Mouse (Mus musculus): ENCODE results near the gene Sgms2.
A peak's percentile ranks its signal among the peaks of the same experiment; 100 is the strongest.

Gene Sgms2

DNA sequence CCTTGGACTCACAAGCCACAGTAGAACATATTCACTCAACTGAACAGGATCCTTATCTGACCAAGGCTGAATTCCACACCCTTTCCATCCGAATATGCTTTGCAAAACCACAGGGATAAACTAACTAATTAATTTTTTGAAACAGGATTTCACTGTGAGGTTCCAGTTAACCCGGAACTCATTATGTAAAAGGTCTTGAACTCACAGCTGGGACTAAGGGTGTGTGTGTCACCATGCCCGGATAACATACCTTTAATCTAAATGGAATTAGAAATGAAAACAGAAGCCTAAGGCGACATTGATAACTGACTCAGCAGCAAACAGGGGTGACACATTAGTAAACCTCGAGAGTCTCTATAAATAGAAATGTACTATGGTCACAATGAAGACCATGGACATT lies 5.8 kb downstream of the Sgms2 start:
- no peak for DNase-seq

DNA sequence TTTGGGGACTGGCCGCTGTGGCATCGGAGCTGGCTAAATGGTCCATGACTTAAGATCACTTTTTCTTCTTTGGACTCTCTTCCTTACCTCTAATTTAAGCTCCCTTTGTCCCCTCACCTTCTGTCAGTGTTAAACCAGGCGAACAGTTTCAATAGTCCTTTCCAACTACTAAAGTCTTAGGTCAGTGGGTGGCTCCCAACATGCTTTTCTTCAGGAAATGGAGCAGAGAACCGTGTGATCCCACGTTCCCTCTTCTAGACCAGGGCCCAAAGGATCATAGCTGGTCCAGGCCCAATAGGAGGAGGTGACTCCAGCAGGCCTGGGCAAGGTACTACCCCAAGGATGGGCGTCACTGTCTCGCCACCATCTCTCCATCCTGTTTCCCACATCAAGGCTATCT lies 7.6 kb downstream of the Sgms2 start:
- no peak for DNase-seq

DNA sequence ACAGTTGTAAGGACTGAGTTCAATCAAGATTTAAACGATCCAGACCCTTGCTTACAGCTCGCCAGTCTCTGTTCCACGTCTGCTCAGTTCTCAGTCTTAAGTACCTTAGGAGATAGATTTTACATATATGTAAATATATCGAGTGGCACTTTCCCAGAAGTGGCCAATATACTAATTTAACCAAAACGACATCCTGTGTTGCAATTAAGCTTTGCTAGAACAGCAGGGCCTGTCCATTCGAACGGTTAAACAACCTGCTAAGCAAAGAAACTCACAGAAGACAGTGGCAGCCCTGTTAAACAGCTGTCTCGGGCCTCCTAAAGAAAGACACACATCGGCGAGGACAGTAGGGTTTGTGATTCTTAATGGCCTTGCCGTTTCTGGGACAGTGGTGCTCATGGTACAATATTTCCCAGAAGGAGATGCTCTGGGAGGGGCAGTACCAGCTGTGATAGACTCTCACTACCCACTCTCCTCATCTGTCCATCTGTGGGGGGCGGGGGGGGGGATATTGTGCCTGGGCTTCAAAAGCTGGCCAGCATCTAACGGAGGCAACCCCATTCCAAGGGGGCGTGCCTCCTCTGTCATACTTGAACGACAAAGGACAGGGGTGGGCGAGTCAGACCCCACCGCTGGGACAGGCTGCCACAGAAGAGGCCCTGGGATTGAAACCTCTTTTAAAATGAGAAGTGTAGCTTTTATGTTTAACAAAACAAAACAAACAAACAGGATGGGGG lies 9.1 kb downstream of the Sgms2 start:
- no peak for DNase-seq

DNA sequence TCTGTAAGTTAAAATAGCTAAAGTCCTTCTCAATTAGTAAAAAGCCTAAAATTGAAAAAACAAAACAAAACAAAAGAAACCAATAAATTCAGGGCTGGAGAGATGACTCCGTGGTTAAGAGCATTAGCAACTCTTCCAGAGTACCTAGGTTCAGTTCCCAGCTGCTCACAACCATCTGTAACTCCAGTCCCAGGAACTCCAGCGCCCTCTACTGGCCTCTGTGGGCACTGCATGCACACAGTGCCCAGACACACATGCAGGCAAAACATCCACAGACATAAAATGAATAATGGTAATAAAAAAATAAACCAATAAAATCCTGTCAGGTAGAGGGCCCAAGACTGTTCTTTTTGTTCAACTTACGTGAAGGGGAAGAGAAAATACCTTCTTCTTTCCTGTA lies 10.6 kb downstream of the Sgms2 start:
- no peak for DNase-seq

- no peak for DNase-seq
Measured at GRCm38 (mm10) chr3:131479415-131479814, 11.8 kb downstream of the Sgms2 start.

- no peak for DNase-seq
Measured at GRCm38 (mm10) chr3:131476002-131476401, 15.2 kb downstream of the Sgms2 start.

DNA sequence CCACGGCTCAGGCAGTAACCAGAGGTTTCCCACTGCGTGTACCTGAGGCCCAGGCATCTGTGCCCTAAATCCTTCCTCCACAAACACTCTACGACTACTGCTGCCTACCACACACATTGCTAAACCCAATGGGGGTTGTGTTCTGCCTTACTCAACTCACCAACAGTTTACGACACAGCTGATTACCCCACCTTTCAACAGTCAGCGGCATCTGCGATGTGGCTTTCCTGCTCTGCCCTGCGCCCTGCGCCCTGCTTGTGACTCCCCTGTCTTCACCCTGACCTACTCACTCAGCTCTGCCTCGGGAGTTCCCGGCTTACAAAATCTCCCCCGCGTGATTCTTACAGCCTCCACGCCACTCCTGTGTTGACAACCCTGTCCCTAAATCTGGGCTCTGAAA lies 16.7 kb downstream of the Sgms2 start:
- DNase-seq = peak; percentile 24

DNA sequence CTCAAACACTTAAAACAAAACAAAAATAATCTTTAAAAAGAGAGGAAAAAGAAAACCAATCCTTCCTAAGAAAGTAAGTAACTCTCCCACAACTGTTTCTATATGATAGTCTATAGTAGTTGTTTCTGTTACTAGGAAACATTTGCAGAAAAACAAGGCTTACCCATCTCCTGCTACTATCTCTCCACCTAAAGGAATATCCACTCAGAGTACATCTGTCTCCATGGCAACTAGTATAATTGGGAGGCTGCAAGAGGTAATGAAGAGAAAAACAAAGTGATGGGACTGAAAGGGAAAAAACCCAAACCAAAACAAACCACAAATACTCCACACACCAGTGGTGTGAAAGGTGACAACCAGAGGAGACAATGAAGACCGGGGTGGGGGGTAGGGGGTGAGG lies 17.7 kb downstream of the Sgms2 start:
- DNase-seq = no peak

- no peak for DNase-seq
Measured at GRCm38 (mm10) chr3:131471836-131472235, 19.4 kb downstream of the Sgms2 start.

- DNase-seq = no peak
Measured at GRCm38 (mm10) chr3:131471435-131471834, 19.8 kb downstream of the Sgms2 start.

DNA sequence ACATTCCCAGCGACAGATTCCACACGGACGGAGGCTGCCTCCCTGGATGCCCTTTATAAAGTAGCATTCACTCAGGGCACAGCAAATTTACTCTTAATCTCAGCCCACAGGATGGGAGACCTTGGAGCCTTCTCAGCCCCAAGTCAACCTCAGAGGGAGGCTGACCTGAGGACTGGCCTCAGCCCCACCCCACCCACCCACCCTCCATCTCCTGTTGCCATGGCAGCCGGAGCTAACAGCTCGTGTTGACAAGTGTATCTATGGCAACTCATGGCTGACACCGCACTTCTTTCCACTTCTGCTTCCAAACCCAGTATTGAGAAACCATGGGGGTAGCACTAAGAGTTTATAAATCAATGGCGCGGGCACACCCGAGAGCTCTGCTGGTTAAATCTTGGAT lies 20.4 kb downstream of the Sgms2 start:
- peak; percentile 50 for DNase-seq

DNA sequence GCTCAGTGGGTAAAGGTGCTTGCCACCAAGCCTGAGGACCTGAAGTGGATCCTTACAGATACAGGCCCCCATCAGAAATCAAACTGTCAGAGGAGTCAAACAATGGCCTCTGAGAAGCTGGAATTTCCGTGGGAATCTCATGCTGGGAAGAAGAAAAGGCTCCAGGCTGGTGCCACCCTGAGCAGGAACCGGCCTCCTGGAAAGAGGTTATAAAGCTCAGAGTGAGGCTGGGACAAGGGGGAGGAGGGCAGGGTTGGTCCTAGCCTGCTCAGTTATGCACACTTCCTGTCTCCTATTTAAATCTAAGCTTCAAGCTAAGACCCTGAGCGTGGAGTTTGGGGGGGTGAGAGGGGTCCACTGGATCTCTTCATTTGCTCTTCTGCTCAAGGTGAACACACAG lies 21.6 kb downstream of the Sgms2 start:
- no peak for DNase-seq

DNA sequence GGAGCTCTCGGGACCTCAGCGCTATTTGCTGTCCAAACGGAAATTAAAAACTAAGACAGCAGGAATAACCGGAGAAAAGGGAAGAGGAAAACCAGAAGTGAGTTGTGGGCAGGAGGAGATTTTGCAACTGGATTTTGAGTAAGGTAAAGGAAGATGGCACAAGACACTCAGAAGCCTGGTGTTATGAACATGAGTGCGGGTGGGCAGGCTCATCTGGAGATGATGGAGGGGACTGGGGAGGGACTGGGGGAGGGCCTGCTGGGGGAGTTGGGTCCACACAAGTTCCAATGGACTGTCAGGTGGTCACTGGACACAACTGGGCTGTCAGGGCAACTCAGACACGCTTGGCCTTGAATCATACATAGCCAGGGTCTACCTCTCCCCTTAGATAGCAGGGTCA lies 24.8 kb downstream of the Sgms2 start:
- no peak for DNase-seq

- DNase-seq = no peak
Measured at GRCm38 (mm10) chr3:131465536-131466260, 25.5 kb downstream of the Sgms2 start.

- no peak for DNase-seq
Measured at GRCm38 (mm10) chr3:131372996-131373395, 118.2 kb downstream of the Sgms2 start.

- DNase-seq = no peak
Measured at GRCm38 (mm10) chr3:131368678-131369077, 122.5 kb downstream of the Sgms2 start.

- DNase-seq = no peak
Measured at GRCm38 (mm10) chr3:131367452-131367851, 123.8 kb downstream of the Sgms2 start.

DNA sequence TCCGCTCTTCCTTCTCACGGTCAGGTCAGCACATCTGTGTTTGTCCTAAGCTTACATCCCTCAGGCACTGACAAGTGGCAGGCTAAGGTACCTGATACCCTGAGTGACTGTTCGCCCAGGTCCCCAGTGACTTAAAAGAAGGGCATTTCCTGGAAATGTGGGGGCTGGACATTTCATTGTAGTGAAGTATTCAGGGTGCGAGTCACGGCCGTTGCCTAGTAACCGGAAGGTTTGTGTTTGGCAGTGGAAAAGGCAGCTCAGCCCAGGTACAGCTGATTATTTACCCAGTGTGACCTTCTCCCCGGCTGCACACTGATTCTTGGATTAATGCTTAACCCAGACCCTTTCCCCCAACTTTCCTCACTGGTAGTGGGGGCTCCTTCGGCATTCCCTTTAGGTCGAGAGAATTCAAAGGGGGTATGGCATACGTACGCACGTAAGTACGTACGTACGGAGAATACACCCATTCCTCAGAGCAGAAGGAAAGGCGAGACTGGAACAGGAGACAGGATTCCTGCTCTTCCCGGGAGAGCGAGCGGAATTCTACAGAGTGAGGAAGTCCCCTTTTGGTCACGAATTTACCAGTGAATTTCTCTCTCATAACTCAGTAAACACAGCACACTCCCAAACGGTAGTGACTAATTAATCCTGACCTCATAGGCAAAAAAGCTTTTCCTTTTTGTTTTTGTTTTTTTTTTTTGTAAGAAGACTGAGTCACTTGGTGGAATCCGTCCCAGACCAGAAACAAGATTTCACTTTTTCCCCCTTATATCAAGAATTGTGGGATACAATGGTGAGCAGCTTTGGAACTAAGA lies 126.4 kb downstream of the Sgms2 start:
- DNase-seq = peak; percentile 19

DNA sequence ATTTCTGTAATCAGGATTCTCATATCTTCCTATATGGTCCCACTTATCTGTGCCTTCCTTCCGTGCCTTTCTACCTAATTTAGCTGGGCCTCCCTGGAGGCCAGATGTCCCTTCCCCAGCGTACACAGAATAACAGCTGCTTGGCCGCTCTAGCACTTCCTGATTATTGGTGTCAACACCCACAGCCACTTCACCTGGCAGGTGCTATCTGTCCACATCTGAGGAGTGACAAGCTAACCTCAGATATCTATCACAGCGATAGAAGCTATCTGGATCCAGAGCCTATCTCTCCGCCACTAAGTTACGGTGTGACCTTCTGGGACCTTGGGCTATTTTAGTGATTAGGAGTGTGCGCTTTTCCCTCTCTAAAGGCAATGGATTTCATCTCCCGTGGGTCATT lies 127.0 kb downstream of the Sgms2 start:
- DNase-seq = no peak

- no peak for DNase-seq
Measured at GRCm38 (mm10) chr3:131363602-131364001, 127.6 kb downstream of the Sgms2 start.

GRCm38 (mm10) chr3:131361960-131362359 lies 129.3 kb downstream of the Sgms2 start:
- DNase-seq = no peak

DNA sequence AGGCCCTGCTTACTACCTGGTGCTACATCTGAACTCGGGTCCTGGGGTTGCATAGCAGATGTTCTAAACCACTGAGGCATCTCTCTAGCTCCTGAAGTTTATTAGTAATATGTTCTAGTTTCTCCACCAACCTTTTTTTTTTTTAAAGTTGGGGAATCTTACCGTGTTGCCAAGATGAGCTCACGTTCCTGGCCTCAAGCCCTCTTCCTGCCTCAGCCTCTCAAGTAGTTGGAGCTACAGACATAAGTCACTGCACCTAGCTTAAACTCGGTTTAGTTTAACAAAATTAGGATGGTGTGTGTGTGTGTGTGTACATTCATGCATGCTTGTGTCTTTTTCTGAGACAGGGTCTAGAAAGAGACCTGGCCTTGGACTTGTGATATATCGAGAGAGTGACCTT lies 132.2 kb downstream of the Sgms2 start:
- no peak for DNase-seq

GRCm38 (mm10) chr3:131358205-131358604 lies 133.0 kb downstream of the Sgms2 start:
- DNase-seq = no peak

DNA sequence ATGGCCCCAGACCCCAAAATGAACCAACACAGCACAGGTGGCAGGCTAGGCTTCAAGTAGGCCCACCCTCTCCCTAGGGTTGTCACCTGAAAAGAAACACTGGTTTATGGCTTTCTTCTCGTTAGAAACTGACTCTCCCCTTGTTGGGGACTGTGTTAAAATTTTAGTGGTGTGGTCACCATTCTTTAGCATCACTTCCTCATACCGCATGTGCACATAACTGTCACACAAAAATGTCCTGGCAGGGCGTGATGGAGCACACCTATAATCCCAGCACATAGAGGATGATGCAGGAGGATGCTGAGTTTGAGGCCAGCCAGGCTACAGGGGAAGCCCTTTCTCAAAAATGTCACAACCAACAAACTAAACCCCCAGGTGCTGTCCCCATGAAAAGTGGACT lies 133.6 kb downstream of the Sgms2 start:
- DNase-seq = no peak

All from lung, postnatal 14 days (tissue).